Mouse (Mus musculus): Measurements from ENCODE around the gene Sigirr. TPM values are rescaled to one million over a fixed set of nuclear protein-coding genes. Genes with fewer than 3 reads are reported as not detected.
A peak's percentile ranks its signal among the peaks of the same experiment; 100 is the strongest.

Sigirr gene
- polyA plus RNA-seq, 1 experiment from 2014 or later: 3.3 TPM

- no peaks in the 10 kb centered on the region for H3K36me3 ChIP-seq
Measured at GRCm38 (mm10) chr7:141094487-141095205, 5.7 kb downstream of the Sigirr start.

GRCm38 (mm10) chr7:141093950-141094349 is 6.4 kb downstream of the Sigirr start:
- Histone ChIP-seq H3K27me3 (replicated peaks) (peaks cover 39% of the 10 kb centered on the region), H3K4me2 (no peak overlapping the region), H3K27ac (replicated peaks) (no peak overlapping the region), H3K36me3 (no peaks in the 10 kb centered on the region), H3K9ac (replicated peaks) (no peak overlapping the region), H3K4me1 (peaks cover 7% of the 10 kb centered on the region; the same call in 1 of the 2 replicates), H3K9me3 (replicated peaks) (no peaks in the 10 kb centered on the region), H3K4me3 (replicated peaks) (no peak overlapping the region)
- ATAC-seq (ENCODE audit: low FRiP score): no peak
- 79% methylated on average over 6 of the region's 6 CpGs for WGBS

More at GRCm38 (mm10) chr7:141094487-141095205, 5.7 kb downstream of the Sigirr start:
- Histone ChIP-seq H3K27me3 (replicated peaks) (peaks cover 39% of the 10 kb centered on the region), H3K9me3 (replicated peaks) (no peaks in the 10 kb centered on the region), H3K9ac (replicated peaks) (no peak overlapping the region), H3K27ac (replicated peaks) (no peak overlapping the region), H3K4me3 (replicated peaks) (no peak overlapping the region), H3K4me1 (peaks cover 11% of the 10 kb centered on the region), H3K4me2 (no peak overlapping the region)
- WGBS: 61% methylated on average over 15 of the region's 15 CpGs
- ATAC-seq (ENCODE audit: low FRiP score): no peak

- peak overlapping the region; percentile 25 for H3K4me3 ChIP-seq (replicated peaks)
- H3K9ac ChIP-seq (replicated peaks): 0 out of 2 replicates have a peak overlapping the region, but pooled peaks have one; percentile 17
- no peaks in the 10 kb centered on the region for H3K9me3 ChIP-seq (replicated peaks)
- no peak overlapping the region for H3K27ac ChIP-seq (replicated peaks)
- peaks cover 45% of the 10 kb centered on the region for H3K27me3 ChIP-seq (replicated peaks)
- no peaks in the 10 kb centered on the region for H3K36me3 ChIP-seq
- peak overlapping the region; percentile 53 for H3K4me2 ChIP-seq
- peak; percentile 73 for ATAC-seq (ENCODE audit: low FRiP score)
- H3K4me1 ChIP-seq: peaks cover 11% of the 10 kb centered on the region; the same call in 1 of the 2 replicates
- WGBS: 8% methylated on average over 37 of the region's 37 CpGs
Measured at GRCm38 (mm10) chr7:141092051-141092735, 8.2 kb downstream of the Sigirr start.

GRCm38 (mm10) chr7:141090228-141090627 is 10.1 kb downstream of the Sigirr start:
- H3K4me3 ChIP-seq (replicated peaks): no peak overlapping the region
- no peak overlapping the region for H3K4me2 ChIP-seq
- WGBS: 67% methylated on average over 8 of the region's 8 CpGs
- peaks cover 11% of the 10 kb centered on the region; the same call in 1 of the 2 replicates for H3K4me1 ChIP-seq
- ATAC-seq (ENCODE audit: low FRiP score): no peak
- no peak overlapping the region for H3K9ac ChIP-seq (replicated peaks)
- H3K27me3 ChIP-seq (replicated peaks): peaks cover 46% of the 10 kb centered on the region
- no peaks in the 10 kb centered on the region for H3K36me3 ChIP-seq
- no peak overlapping the region for H3K27ac ChIP-seq (replicated peaks)
- H3K9me3 ChIP-seq (replicated peaks): no peaks in the 10 kb centered on the region

GRCm38 (mm10) chr7:141088473-141088872 is 11.9 kb downstream of the Sigirr start:
- Histone ChIP-seq H3K27ac (replicated peaks) (no peak overlapping the region), H3K4me3 (replicated peaks) (no peak overlapping the region), H3K4me1 (peaks cover 11% of the 10 kb centered on the region; the same call in 1 of the 2 replicates), H3K27me3 (replicated peaks) (peaks cover 46% of the 10 kb centered on the region), H3K9me3 (replicated peaks) (no peaks in the 10 kb centered on the region), H3K36me3 (no peaks in the 10 kb centered on the region), H3K9ac (replicated peaks) (no peak overlapping the region), H3K4me2 (no peak overlapping the region)
- no peak for ATAC-seq (ENCODE audit: low FRiP score)
- WGBS: 19% methylated on average over 18 of the region's 18 CpGs

- no peak overlapping the region for H3K4me2 ChIP-seq
- H3K9ac ChIP-seq (replicated peaks): no peak overlapping the region
- ATAC-seq (ENCODE audit: low FRiP score): no peak
- peaks cover 11% of the 10 kb centered on the region; the same call in 1 of the 2 replicates for H3K4me1 ChIP-seq
- H3K36me3 ChIP-seq: no peaks in the 10 kb centered on the region
- peaks cover 42% of the 10 kb centered on the region for H3K27me3 ChIP-seq (replicated peaks)
- H3K9me3 ChIP-seq (replicated peaks): no peaks in the 10 kb centered on the region
- no peak overlapping the region for H3K27ac ChIP-seq (replicated peaks)
- H3K4me3 ChIP-seq (replicated peaks): no peak overlapping the region
- WGBS: 25% methylated on average over 8 of the region's 8 CpGs
Measured at GRCm38 (mm10) chr7:141087894-141088293, 12.5 kb downstream of the Sigirr start.

GRCm38 (mm10) chr7:141079481-141080449 is 20.6 kb downstream of the Sigirr start:
- Histone ChIP-seq H3K36me3 (no peaks in the 10 kb centered on the region), H3K27ac (replicated peaks) (no peak overlapping the region), H3K4me1 (no peaks in the 10 kb centered on the region), H3K9ac (replicated peaks) (no peak overlapping the region), H3K27me3 (replicated peaks) (0 out of 2 replicates have a peak, but pooled peaks cover 8% of the 10 kb centered on the region), H3K9me3 (replicated peaks) (no peaks in the 10 kb centered on the region), H3K4me3 (replicated peaks) (no peak overlapping the region), H3K4me2 (no peak overlapping the region)
- WGBS: 33% methylated on average over 32 of the region's 34 CpGs
- no peak for ATAC-seq (ENCODE audit: low FRiP score)

GRCm38 (mm10) chr7:141078876-141079275 is 21.5 kb downstream of the Sigirr start:
- Histone ChIP-seq H3K4me1 (no peaks in the 10 kb centered on the region), H3K9me3 (replicated peaks) (no peaks in the 10 kb centered on the region), H3K9ac (replicated peaks) (no peak overlapping the region), H3K27me3 (replicated peaks) (0 out of 2 replicates have a peak, but pooled peaks cover 8% of the 10 kb centered on the region), H3K36me3 (no peaks in the 10 kb centered on the region), H3K4me2 (no peak overlapping the region), H3K27ac (replicated peaks) (no peak overlapping the region), H3K4me3 (replicated peaks) (no peak overlapping the region)
- no peak for ATAC-seq (ENCODE audit: low FRiP score)
- 86% methylated on average over 4 of the region's 4 CpGs for WGBS

- Histone ChIP-seq H3K4me2 (no peak within 1 kb of the TSS), H3K9me3 (replicated peaks) (no peaks in the 10 kb centered on the region), H3K36me3 (no peaks in the 10 kb centered on the region), H3K9ac (replicated peaks) (no peak within 1 kb of the TSS), H3K27me3 (replicated peaks) (0 out of 2 replicates have a peak, but pooled peaks cover 8% of the 10 kb centered on the region), H3K4me3 (replicated peaks) (no peak within 1 kb of the TSS), H3K4me1 (no peaks in the 10 kb centered on the region), H3K27ac (replicated peaks) (no peak within 1 kb of the TSS)
- 93% methylated on average over 15 of the region's 15 CpGs for WGBS
- ATAC-seq (ENCODE audit: low FRiP score): no peak
Measured at GRCm38 (mm10) chr7:141077841-141078240, 22.5 kb downstream of the Sigirr start, which contains the start of gene Pkp3. Pkp3 (plus strand) TSS chr7:141078218.

- Histone ChIP-seq H3K4me1 (peaks cover 29% of the 10 kb centered on the region), H3K4me3 (replicated peaks) (no peak overlapping the region), H3K36me3 (no peaks in the 10 kb centered on the region), H3K27ac (replicated peaks) (no peak overlapping the region), H3K9me3 (replicated peaks) (no peaks in the 10 kb centered on the region), H3K9ac (replicated peaks) (no peak overlapping the region), H3K27me3 (replicated peaks) (peaks cover 6% of the 10 kb centered on the region), H3K4me2 (no peak overlapping the region)
- no peak for ATAC-seq (ENCODE audit: low FRiP score)
- WGBS: 84% methylated on average over 4 of the region's 4 CpGs
Measured at GRCm38 (mm10) chr7:141073782-141074181, 26.6 kb downstream of the Sigirr start.
